Mouse (Mus musculus) mouse embryonic stem cell (cell line): Measurements from ENCODE around the gene Mblac1.

Experiments
- in situ Hi-C, 2 experiments: fragments of 300-500 bp; cut with MboI; formaldehyde crosslinking; loops; 1 replicate in 1 of 2; 3 replicates in 1 of 2; pipeline ENCODE4 v1.14.3; 2019 to 2020; ENCODE audit warnings: low sequenced_read_pairs in 2 of 2, low pct_unique_long_range_greater_than_20kb in 1 of 2, mixed read lengths in 1 of 2; ENCODE audit not compliant: unreplicated experiment in 1 of 2

Mblac1 gene

DNA sequence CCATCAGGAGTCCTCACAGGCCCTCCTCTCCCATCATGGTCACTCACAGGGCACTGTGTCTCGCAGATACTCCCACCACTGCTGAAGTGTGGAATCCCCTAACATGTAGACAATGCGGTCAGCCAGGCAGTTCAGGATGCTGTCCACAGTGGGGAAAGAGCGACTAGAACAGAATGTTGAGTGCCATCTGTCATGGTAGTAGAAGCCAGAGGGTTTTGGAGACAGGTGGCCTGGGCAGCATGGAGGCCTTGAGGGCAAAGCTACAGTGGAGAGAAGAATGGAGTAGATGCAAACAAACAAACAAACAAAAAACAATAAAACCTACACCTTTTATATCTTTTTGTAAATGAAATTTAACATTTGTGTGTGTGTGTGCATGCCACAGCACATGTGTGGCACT is 8.0 kb downstream of the Mblac1 start:
- in situ Hi-C loops = loop anchor here (5.0 to 25.0 kb wide), 2 partner anchors 50 to 390 kb away; no protein-coding TSS in a partner anchor

DNA sequence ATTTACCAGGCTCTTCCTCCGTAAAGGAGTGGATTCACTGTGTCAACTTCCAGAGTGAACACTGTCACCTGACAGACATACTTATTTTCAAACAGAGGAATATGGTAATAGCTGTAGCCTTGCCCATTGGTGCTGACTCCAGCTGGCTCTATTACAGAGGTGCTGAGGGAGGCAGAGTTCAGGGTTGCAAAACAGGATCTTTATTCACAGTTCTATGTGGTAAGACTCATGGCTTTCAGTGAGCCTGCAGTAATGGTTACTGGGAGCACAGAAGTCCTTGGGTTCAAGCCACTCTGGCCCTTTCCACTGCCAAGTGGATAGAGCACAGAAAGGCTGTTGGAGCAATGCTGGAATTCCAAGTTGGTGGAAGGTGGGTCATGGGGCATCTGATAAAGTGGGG is 13.1 kb downstream of the Mblac1 start:
- in situ Hi-C loops = loop anchor here in 1 of 2 experiments (5.0 to 25.0 kb wide), 2 partner anchors 45 to 395 kb away; no protein-coding TSS in a partner anchor

DNA sequence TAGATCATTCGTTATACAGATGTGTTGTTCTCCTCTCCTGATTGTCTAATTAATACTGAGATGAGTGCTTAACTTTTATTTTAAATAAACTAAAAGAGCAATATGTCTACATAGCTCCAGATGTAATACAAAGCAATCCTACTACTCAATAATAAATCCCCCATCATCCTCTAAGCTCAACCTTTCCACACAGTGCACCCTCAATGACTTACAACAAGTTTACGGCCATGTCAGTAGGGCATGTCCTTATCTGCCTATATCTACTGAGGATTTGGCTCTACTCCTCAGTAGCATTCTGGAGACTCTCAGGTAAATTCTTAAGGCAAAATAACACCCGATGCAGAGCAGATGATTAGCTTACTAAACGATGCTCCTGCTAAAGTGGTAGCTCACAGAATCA is 13.8 kb downstream of the Mblac1 start:
- in situ Hi-C loops = loop anchor here in 1 of 2 experiments (5.0 to 25.0 kb wide), 2 partner anchors 44 to 396 kb away; no protein-coding TSS in a partner anchor

DNA sequence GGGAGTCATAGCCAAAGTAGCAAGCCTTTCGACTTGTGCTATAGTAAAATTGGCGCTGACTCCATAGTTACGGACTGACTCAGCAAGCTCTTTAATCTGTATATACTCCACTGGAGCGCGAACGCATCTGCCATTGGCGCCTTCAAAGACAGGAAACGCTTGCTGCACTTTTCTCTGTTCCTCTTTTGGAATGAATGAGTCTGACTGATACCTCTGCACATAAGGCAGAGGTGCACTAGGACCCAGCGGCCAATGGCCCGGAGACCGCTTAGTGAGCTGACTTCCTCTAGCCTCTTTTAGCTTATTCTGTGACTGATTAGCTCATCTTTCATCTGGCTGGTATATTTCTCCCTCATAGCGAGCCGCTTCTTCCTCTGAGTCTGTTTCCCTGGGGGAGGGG is 22.5 kb downstream of the Mblac1 start:
- in situ Hi-C loops = loop anchor here in 1 of 2 experiments (25.0 kb wide), 1 partner anchor 404 kb away; no protein-coding TSS in a partner anchor

DNA sequence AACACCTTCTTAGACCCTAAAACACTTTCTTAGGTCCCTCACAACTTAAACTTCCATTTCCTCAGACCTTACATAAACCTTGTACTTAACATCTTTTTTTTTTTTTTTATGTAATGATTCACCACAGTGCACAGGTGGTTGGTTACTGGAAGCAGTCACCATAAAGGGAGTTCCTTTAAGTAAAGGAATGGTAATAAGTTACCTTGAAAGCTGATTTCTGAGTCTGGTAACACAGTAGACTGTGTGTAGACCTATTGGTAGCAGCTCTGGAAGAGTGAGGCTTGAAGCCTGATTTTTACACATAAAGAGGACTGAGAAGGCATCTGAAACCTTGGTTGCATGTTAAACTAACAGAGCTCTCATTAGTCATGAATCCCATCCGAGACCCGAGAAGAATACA is 25.8 kb downstream of the Mblac1 start:
- in situ Hi-C loops = loop anchor here in 1 of 2 experiments (25.0 kb wide), 1 partner anchor 408 kb away; no protein-coding TSS in a partner anchor

DNA sequence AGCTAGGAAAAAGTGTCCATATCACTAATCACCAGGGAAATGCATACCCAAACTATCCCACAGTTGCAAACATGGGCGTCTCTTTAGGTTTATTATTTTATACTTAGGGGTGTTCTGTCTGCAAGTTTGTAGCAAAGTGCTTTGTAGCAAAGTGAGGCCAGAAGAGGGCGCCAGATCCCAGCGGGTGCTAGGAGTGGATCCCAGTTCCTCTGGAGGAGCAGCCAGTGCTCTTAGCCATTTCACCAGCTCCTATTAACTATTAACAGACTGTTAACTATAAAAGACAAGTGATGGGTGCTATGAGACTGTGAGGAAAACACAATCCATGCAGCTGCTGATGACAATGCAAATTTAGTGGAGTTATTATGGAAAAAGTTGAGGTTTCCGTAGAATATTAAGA is 28.0 kb downstream of the Mblac1 start:
- in situ Hi-C loops = loop anchor here in 1 of 2 experiments (25.0 kb wide), 1 partner anchor 410 kb away; no protein-coding TSS in a partner anchor

DNA sequence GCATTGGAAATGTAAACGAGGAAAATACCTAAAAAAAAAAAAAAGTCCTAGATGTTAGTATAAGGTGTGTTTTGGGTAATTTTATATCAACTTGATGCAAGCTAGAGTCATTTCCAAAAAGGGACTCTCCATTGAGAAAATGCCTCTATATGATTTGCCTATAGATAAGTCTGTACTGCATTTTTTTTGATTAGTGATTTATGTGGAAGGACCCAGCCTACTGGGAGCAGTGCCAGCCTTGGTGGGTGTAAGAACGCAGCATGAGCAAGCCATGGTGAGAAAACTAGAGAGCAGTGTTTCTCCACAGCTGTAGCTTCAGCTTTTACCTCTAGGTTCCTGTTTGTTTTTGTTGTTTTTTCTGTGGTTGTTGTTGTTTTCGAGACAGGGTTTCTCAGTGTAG is 29.2 kb downstream of the Mblac1 start:
- in situ Hi-C loops = loop anchor here in 1 of 2 experiments (25.0 kb wide), 1 partner anchor 411 kb away; no protein-coding TSS in a partner anchor

DNA sequence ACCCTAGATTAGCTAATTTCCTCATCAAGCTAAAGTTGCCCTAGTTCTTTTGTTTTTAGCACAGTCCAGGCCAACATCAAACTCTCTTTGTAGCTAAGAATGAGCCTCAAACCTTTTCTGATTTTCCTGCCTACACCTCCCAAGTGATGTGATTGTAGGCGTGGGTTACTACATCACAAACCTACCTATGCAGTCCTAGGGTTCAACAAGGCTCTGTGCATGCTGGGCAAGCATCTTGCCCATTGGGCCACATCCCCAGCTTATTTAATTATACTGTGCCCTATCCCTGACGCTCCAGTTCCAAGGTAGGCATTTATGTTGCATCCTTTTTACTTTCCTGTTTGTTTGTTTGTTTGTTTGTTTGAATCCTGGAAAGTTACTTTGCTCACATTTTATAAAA is 31.6 kb downstream of the Mblac1 start, which contains the start of gene Nxpe5:
Gene Nxpe5, plus strand, starts transcription at position 199 of the 400 bp plus-strand sequence.
- in situ Hi-C loops = no loop called here

DNA sequence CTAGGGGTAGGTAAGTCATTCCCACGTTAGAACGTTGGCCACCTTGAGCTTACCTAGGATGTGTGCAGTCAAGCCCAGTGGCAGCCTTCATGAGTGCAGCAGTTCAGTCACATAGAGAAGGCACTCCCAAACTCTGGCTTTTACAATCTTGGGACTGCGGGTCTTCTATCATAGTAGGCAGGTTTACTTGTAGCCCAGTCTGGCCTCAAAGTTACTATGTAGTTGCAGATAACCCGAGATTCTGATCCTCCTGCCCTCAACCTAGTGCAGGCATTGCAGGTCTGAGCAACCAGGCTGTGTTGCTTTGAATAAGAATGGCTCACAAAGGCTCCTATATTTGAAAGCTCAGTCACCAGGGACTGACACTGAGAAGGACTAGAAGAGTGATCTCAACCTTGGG is 32.4 kb downstream of the Mblac1 start:
- in situ Hi-C loops = no loop called here

DNA sequence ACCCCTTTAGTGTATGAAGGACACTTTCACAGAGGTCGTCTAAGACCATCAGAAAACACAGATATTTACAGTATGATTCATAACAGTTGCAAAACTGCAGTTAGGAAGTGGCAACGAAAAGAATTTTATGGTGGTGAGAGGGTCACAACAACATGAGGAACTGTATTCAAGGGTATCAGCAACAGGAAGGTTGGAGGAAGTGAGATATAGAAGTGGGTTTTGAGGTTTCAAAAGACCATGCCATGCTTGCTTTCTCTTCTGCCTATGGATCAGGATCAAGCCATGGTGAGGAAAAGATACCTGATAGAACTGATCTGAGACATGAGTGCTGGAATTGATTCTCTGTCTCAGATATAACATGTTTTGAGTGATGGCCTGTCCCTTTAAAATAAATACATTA is 33.3 kb downstream of the Mblac1 start:
- in situ Hi-C loops = no loop called here

DNA sequence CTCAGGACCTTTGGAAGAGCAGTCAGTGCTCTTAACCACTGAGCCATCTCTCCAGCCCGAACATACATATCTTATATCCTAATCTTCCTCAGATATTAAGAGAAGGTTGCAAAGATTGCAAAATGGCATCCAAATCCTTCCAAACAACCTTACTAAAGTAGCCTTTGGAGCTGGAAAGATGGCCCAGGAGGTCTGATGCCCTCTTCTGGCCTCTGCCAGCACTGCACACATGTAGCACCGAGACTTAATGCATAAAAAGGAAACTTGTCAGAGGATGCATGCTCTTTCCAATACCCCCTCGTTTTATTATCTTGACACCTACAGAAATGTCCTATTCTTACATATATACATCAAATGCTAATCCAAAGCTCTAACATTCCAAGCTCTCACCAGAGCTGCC is 33.9 kb downstream of the Mblac1 start:
- in situ Hi-C loops = no loop called here

DNA sequence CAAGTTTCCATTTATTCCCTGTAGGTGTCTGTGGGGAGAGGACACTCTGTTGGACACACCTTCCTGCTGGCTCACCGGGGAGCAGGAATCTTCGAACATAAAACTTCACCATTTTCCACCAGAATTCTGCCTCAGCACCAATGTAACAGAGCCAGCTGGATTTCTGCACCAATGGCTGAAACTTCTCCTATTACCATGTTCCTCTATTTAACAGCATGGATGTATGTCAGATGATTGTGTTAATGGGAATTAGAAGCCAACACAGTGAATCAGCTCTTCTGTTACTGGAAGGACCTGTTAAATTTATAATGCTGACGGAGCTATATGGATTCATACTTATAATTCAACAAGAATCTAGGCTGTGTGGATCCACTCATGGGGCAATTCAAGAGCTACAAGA is 35.4 kb downstream of the Mblac1 start:
- in situ Hi-C loops = no loop called here

DNA sequence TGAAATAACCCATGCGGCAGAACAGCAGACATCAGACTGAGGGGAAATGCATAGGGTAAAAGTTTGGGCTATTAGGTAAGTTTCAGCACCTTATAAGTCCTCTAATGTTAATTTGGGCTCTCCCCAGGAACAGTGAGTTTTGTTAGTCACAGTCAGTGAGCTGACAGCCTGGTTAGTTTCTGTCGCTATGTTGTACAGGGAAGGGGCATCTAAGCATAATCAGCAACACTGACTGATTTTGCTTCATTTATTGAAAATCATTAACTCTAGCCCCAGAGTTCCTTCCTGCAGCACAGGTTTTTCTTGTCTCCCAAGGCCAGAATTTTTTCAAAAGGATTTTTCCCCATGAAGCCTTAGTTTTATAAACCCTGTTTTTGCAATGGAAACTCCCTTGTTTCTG is 39.7 kb downstream of the Mblac1 start:
- in situ Hi-C loops = no loop called here

DNA sequence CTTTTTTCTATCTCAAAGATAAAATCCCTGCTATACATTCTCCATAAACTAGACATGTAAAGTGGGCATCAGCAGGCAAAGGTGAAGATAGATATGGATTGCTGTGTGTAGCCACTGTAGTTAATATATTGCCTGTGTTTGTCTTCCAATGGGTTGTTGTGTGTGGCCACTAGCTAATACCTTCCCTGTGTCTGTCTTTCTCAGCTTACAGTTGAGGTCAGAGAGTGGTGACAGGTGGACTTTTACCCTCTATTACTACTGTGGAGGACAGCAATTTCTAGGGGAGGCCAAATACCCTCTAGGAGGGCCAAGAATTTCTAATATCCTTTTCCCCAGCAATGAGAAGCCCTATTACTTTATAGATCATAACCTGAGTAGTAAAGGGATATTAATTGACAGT is 40.1 kb downstream of the Mblac1 start:
- in situ Hi-C loops = no loop called here

DNA sequence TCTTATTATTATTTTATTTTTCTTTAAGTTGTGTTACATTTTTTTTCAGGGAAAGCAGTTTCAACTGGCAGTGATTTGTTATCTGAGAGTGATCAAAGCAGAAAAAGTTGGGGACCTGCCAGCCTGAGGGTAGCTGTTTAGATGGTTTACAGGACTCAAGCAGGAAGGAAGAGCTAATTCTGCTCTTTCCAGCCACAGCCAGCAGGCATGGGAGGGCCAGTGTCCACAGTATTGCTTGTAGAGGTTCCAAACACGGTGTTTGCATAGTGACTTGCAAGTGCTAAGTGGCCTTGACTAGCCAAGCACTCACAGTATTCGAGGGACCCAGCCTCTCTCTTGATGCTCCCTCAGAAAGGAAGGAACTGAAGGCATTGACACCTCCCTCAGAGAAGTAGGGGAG is 47.4 kb downstream of the Mblac1 start:
- in situ Hi-C loops = no loop called here
